Mouse (Mus musculus) bone marrow macrophage, adult 2 months (primary cell): ENCODE results near the gene Madcam1. TPM values are rescaled to one million over a fixed set of nuclear protein-coding genes. Genes with fewer than 3 reads are reported as not detected.

Source experiments
- H3K27ac ChIP-seq: 2 replicates; pipeline ENCODE4 v1.5.1; 2012; ENCODE audit warnings: low read depth, low read length; ENCODE audit not compliant: insufficient read depth
- H3K4me1 ChIP-seq: 2 replicates; pipeline ENCODE4 v1.6.1; 2012; ENCODE audit warnings: low read length; ENCODE audit not compliant: control insufficient read depth, insufficient read depth
- H3K4me3 ChIP-seq: 2 replicates; pipeline ENCODE4 v1.5.1; 2012; ENCODE audit warnings: mild to moderate bottlenecking, low read length, moderate library complexity; ENCODE audit not compliant: insufficient read depth
- CTCF ChIP-seq: IDR thresholded peaks from 2 replicates; pipeline ENCODE4 v1.5.1; 2012; ENCODE audit warnings: low read depth, mild to moderate bottlenecking, low read length, moderate library complexity
- POLR2A ChIP-seq: IDR thresholded peaks from 2 replicates; pipeline ENCODE4 v1.6.1; 2012; ENCODE audit warnings: mild to moderate bottlenecking, low read depth, low read length, borderline replicate concordance
- polyA plus RNA-seq: library from polyadenylated mRNA; stranded (reverse); fragments of >200 nt; gene quantifications from 2 replicates; pipeline ENCODE4 v1.2.4, GENCODE M21; 2012; ENCODE audit not compliant: missing spikeins, insufficient read depth, insufficient read length

Madcam1 gene
- polyA plus RNA-seq, 1 experiment: not detected

DNA sequence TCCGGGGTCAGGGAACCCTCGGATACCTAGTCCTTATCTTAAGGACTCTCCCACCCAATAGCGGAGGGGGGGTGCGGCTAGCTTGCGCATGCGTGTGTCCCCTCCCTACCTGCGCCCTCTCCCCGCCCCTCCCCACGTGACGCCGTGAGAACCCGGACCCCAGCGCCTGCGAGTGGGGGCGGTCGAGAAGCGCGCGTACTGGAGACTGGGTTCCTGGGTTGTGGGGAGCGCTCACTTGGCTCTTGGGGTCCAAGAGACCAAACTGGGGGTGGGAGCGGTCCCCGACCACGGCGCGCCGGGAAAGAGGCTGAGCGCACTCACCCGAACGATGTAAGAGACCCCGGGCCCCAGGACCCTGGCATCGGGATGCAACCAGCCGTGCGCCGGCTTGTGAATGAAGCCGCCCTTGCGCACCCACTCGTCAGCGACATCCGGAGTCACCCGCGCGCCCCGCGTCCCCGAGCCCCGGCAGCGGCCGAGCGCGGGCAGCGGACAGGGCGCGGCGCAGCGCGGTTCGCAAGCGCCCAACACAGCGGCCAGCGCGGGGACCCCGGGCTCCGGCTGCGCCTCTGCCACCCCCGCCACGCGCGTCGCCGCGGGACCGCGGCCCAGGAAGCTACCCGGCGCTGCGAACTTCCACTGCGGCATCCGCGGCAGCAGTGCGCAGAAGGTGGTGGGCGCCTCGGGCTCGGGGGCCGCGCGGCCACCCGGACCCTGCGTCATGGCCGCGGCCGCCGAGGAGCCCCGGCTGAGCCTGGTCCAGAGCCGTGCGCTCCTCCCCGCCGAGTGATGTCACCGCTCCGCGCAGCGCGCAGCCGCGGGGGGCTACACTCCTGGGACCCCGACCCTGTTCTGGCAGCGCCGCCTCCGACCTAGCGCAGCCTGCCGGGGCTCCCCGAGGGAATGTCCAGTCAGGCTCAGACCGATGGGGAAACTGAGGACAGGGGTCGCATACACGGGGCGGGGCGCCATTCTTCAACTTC lies 26.9 kb upstream of the Madcam1 start, which contains the start of gene Shc2:
TSS of gene Shc2 (minus strand) at position 791 of the 983 bp plus-strand sequence.
- Histone ChIP-seq H3K27ac (no peak within 1 kb of the TSS), H3K4me3 (peak within 1 kb of the TSS; percentile 77), H3K4me1 (peaks cover 31% of the 10 kb centered on the region)
- TF ChIP-seq CTCF (no peak), POLR2A (no peak)

DNA sequence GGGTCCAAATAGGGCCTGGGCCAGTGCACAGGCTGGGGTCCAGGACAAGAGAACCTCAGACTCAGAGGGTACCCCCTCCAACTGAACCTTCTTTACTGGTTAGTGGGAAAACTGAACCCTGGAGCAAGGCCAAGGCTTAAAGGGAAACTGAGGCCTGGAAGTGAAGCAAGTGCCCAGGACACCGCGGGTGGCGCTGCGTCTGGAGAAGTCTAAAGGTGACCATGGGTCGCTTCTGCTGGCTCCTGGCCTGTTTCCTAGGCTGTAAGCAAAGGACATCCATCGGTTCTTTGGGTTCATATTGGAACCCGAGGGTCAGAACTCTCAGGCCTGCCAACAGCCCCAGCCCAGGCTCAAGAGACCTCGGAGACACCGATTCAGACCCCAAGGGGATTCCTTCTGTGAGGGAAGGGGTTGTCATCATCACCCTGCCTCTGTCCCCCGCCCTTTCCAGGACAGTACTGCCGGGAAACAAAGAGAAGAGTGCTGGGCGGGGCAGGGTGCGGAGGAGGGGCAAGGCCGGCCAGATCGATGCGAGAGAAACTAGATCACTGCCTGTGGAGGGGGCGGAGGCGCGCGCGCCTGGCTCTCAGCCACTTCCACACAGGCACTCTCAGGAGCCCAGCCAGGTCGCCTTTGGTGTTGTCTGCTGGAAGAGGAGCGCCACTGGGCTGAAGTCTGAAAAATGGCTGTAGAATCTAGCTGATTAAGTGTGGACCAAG lies 25.7 kb upstream of the Madcam1 start:
- peaks cover 25% of the 10 kb centered on the region for H3K4me1 ChIP-seq
- TF ChIP-seq POLR2A (no peak), CTCF (no peak)
- H3K4me3 ChIP-seq: no peak overlapping the region
- no peak overlapping the region for H3K27ac ChIP-seq

GRCm38 (mm10) chr10:79645711-79646110 lies 18.6 kb upstream of the Madcam1 start, which contains the start of gene Odf3l2:
Gene Odf3l2 (minus strand): TSS chr10:79645738.
- H3K4me3 ChIP-seq: no peak within 1 kb of the TSS
- H3K4me1 ChIP-seq: no peaks in the 10 kb centered on the region
- TF ChIP-seq POLR2A (no peak), CTCF (no peak)
- H3K27ac ChIP-seq: no peak within 1 kb of the TSS

- Histone ChIP-seq H3K4me3 (no peak overlapping the region), H3K27ac (no peak overlapping the region), H3K4me1 (no peaks in the 10 kb centered on the region)
- TF ChIP-seq POLR2A (no peak), CTCF (peak; percentile 57)
Measured at GRCm38 (mm10) chr10:79649070-79649751, 15.1 kb upstream of the Madcam1 start.

DNA sequence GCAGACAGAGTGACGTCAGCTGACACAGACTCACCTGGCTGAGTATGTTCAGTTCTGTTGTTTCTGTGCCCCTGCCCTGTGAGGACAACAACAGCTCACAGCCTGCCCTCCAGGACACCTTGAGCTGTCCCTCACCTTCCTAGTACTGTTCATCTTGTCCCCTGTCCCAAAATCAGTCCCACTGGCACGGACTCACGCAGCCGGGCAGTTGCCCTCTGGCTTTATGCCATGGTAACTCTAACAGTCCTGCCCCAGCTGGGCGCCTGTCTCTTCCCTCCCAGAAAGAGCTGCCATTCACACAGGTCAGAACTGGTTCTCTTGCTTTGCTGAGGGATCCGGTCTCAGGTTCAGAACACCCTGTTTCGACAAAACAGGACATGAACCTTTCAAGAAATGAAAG lies 11.6 kb upstream of the Madcam1 start:
- 0 out of 2 replicates have a peak, but pooled peaks cover under 1% of the 10 kb centered on the region for H3K4me1 ChIP-seq
- no peak overlapping the region for H3K4me3 ChIP-seq
- no peak overlapping the region for H3K27ac ChIP-seq
- TF ChIP-seq POLR2A: no peak
- no peak for TF ChIP-seq CTCF

- TF ChIP-seq CTCF: no peak
- no peak for TF ChIP-seq POLR2A
- Histone ChIP-seq H3K4me3 (no peak overlapping the region), H3K4me1 (0 out of 2 replicates have a peak, but pooled peaks cover 4% of the 10 kb centered on the region), H3K27ac (no peak overlapping the region)
Measured at GRCm38 (mm10) chr10:79654946-79655395, 9.4 kb upstream of the Madcam1 start.

GRCm38 (mm10) chr10:79658829-79659228 lies 5.5 kb upstream of the Madcam1 start:
- Histone ChIP-seq H3K27ac (no peak overlapping the region), H3K4me3 (no peak overlapping the region), H3K4me1 (0 out of 2 replicates have a peak, but pooled peaks cover 4% of the 10 kb centered on the region)
- TF ChIP-seq POLR2A: no peak
- TF ChIP-seq CTCF: no peak

GRCm38 (mm10) chr10:79660298-79660697 lies 4.1 kb upstream of the Madcam1 start:
- H3K27ac ChIP-seq: no peak overlapping the region
- H3K4me1 ChIP-seq: 0 out of 2 replicates have a peak, but pooled peaks cover 4% of the 10 kb centered on the region
- TF ChIP-seq CTCF: no peak
- TF ChIP-seq POLR2A: no peak
- H3K4me3 ChIP-seq: no peak overlapping the region

GRCm38 (mm10) chr10:79661861-79662260 lies 2.5 kb upstream of the Madcam1 start:
- peaks cover 12% of the 10 kb centered on the region for H3K4me1 ChIP-seq
- no peak for TF ChIP-seq CTCF
- no peak for TF ChIP-seq POLR2A
- H3K4me3 ChIP-seq: no peak overlapping the region
- H3K27ac ChIP-seq: no peak overlapping the region

- H3K4me3 ChIP-seq: no peak overlapping the region
- peaks cover 8% of the 10 kb centered on the region for H3K4me1 ChIP-seq
- TF ChIP-seq POLR2A (no peak), CTCF (no peak)
- no peak overlapping the region for H3K27ac ChIP-seq
Measured at GRCm38 (mm10) chr10:79665051-79665450, 692 bp downstream of the Madcam1 start.
